Mouse (Mus musculus) right cerebral cortex, postnatal 14 days (tissue): ENCODE data around the gene Tbc1d9b.

Source experiments
- DNase-seq: peaks from one replicate; pipeline ENCODE4 v3.0.0; 2022

Gene Tbc1d9b

GRCm38 (mm10) chr11:50211322-50212059 lies 80.3 kb downstream of the Tbc1d9b start:
- DNase-seq = no peak

- no peak for DNase-seq
Measured at GRCm38 (mm10) chr11:50212060-50212739, 81.0 kb downstream of the Tbc1d9b start.

- DNase-seq = no peak
Measured at GRCm38 (mm10) chr11:50212848-50213758, 81.9 kb downstream of the Tbc1d9b start.

GRCm38 (mm10) chr11:50214631-50215030 lies 83.4 kb downstream of the Tbc1d9b start:
- DNase-seq = no peak

GRCm38 (mm10) chr11:50215633-50216032 lies 84.4 kb downstream of the Tbc1d9b start:
- DNase-seq = no peak

- DNase-seq = no peak
Measured at GRCm38 (mm10) chr11:50216724-50217366, 85.6 kb downstream of the Tbc1d9b start.

- DNase-seq = no peak
Measured at GRCm38 (mm10) chr11:50217811-50218210, 86.6 kb downstream of the Tbc1d9b start.

GRCm38 (mm10) chr11:50219833-50220232 lies 88.6 kb downstream of the Tbc1d9b start:
- no peak for DNase-seq
